ENCODE assay signal across 9 mouse cellular contexts in the genomic region with DNA sequence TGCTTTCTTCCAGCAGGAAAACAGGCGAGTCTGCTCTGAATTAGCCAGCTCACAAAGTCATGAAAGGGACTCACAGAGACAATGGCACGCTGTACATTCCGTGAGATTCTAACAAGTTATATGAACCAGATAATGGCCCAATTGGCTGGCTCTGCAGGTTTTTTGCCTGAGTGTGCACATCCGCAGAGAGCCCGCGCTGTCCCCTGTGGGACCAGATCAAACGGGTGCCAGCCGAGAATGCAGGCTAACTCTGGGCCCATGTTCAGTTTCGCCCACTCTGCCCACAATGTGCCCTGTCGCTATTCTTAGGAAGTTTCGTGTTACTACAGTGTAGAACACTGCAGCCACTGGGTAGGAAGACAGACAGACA.
DNase-seq lines count a peak whose midpoint lies in the region; ATAC-seq lines count a peak whose summit lies in the region.
"Had no signal": no experiment of that assay in that cellular context is flagged by ENCODE, and none has a peak within 500 bp of the region (broad histone marks: within the 10 kb centered on the region; RNA-seq: fewer than 3 reads in every experiment).

No protein-coding gene starts in this region.

- H3K4me3 ChIP-seq in lung, embryonic 16.5 days (ENCODE audit: low read length) = no peak overlapping the region
- no peak overlapping the region for H3K4me3 ChIP-seq in forebrain, embryonic 13.5 days
- no peak overlapping the region for H3K4me3 ChIP-seq in limb, embryonic 12.5 days (replicated peaks)
- H3K4me3 ChIP-seq: heart, embryonic 10.5 days had no signal

- no peak for ATAC-seq in lung, embryonic 16.5 days (ENCODE audit: low read depth)
- ATAC-seq in forebrain, embryonic 13.5 days = peak; percentile 31
- no peak for ATAC-seq in limb, embryonic 12.5 days (ENCODE audit: insufficient number of reproducible peaks, insufficient read depth, low FRiP score, low TSS enrichment, low read depth)

- WGBS in lung, embryonic 16.5 days = 71% methylated on average over 11 of the region's 11 CpGs
- WGBS in forebrain, embryonic 13.5 days = 8% methylated on average over 11 of the region's 11 CpGs
- 73% methylated on average over 11 of the region's 11 CpGs for WGBS in limb, embryonic 12.5 days

- H3K27ac ChIP-seq in lung, embryonic 16.5 days (ENCODE audit: low read length) = peak overlapping the region; percentile 88
- H3K27ac ChIP-seq in forebrain, embryonic 13.5 days = peak overlapping the region; percentile 71
- peak overlapping the region; percentile 43 for H3K27ac ChIP-seq in limb, embryonic 12.5 days
- H3K27ac ChIP-seq: heart, embryonic 10.5 days had no signal

- no peak overlapping the region for H3K4me2 ChIP-seq in lung, embryonic 16.5 days (ENCODE audit: low read depth, low read length)
- peak overlapping the region; percentile 47 for H3K4me2 ChIP-seq in forebrain, embryonic 13.5 days
- H3K4me2 ChIP-seq in limb, embryonic 12.5 days = no peak overlapping the region

- intact Hi-C loops in heart, postnatal 14 days (cut with DNase I) = loop anchor here (10.0 kb wide), 1 partner anchor 317 kb away; no protein-coding TSS in a partner anchor

- DNase-seq in lung, postnatal 4 days = no peak
- peak; percentile 78 for DNase-seq in retina, postnatal 1 day
- DNase-seq in layer of hippocampus, adult 18-20 months (ENCODE audit: low spot score in 2 of 2) = no peak
- no peak for DNase-seq in heart, postnatal 14 days
- DNase-seq in thymus, postnatal 36 days = no peak

- no peaks in the 10 kb centered on the region for H3K27me3 ChIP-seq in lung, embryonic 16.5 days (ENCODE audit: control insufficient read depth, insufficient read depth, low read depth, low read length)
- H3K27me3 ChIP-seq in forebrain, embryonic 13.5 days = no peaks in the 10 kb centered on the region
- H3K27me3 ChIP-seq in limb, embryonic 12.5 days = no peaks in the 10 kb centered on the region

- peaks cover 45% of the 10 kb centered on the region for H3K4me1 ChIP-seq in lung, embryonic 16.5 days (replicated peaks; ENCODE audit: control insufficient read depth, insufficient read depth, low read length)
- peaks cover 41% of the 10 kb centered on the region for H3K4me1 ChIP-seq in forebrain, embryonic 13.5 days
- H3K4me1 ChIP-seq in limb, embryonic 12.5 days (replicated peaks) = peaks cover 20% of the 10 kb centered on the region

- H3K36me3 ChIP-seq in lung, embryonic 16.5 days (ENCODE audit: control insufficient read depth, insufficient read depth, low read length) = no peaks in the 10 kb centered on the region
- H3K36me3 ChIP-seq in forebrain, embryonic 13.5 days (ENCODE audit: poor library complexity, severe bottlenecking) = no peaks in the 10 kb centered on the region
- H3K36me3 ChIP-seq in limb, embryonic 12.5 days = no peaks in the 10 kb centered on the region
- H3K36me3 ChIP-seq: heart, embryonic 10.5 days had no signal

- no peak overlapping the region for H3K9ac ChIP-seq in lung, embryonic 16.5 days (ENCODE audit: low read length)
- peak overlapping the region; percentile 18; the same call in 1 of the 2 replicates for H3K9ac ChIP-seq in forebrain, embryonic 13.5 days
- no peak overlapping the region for H3K9ac ChIP-seq in limb, embryonic 12.5 days (replicated peaks)

- no peaks in the 10 kb centered on the region for H3K9me3 ChIP-seq in lung, embryonic 16.5 days (ENCODE audit: control insufficient read depth, low read length)
- no peaks in the 10 kb centered on the region for H3K9me3 ChIP-seq in forebrain, embryonic 13.5 days (replicated peaks)
- H3K9me3 ChIP-seq in limb, embryonic 12.5 days = no peaks in the 10 kb centered on the region
- H3K9me3 ChIP-seq: heart, embryonic 10.5 days had no signal
